Comparison of ENCODE assay signal across 8 mouse cellular contexts in the genomic region with DNA sequence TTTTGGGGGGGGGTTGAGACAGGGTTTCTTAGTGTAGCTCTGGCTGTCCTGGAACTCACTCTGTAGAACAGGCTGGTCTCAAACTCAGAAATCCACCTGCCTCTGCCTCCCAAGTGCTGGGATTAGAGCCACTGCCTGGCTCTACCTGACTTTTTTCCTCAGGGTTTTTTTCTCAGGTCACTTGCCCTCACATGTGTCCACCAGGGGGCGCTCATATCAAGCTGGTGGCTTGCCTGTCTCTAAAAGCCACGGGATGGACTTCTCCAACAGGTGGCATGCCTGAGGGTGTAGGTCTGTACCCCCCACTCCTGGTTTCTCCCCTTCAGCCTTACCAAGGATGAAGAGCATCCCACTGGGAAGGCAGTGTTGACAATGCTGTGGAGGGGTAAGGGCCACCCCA. TPM values are rescaled to one million over a fixed set of nuclear protein-coding genes. Genes with fewer than 3 reads are reported as not detected.
DNase-seq lines count a peak whose midpoint lies in the region; ATAC-seq and TF ChIP-seq lines count a peak whose summit lies in the region.

No protein-coding gene starts in this region.

- 0% methylated on average over 2 of the region's 2 CpGs for WGBS in lung, embryonic 14.5 days

- H3K4me1 ChIP-seq in lung, embryonic 14.5 days (ENCODE audit: insufficient read depth), result 0 out of 2 replicates have a peak, but pooled peaks cover 5% of the 10 kb centered on the region

- H3K27me3 ChIP-seq in lung, embryonic 14.5 days (ENCODE audit: insufficient read depth, low read length), result peaks cover 29% of the 10 kb centered on the region

- no peak overlapping the region for H3K4me3 ChIP-seq in lung, embryonic 14.5 days (ENCODE audit: low read depth, low read length)

- DNase-seq in 3T3-L1 (ENCODE audit: low read depth, low spot score), result peak; percentile 88
- peak; percentile 78 to 84 for DNase-seq in CD8-positive naive resting alpha-beta T cell, adult 2 months (ENCODE audit: low read depth in 2 of 2, low spot score in 2 of 2)
- peak; percentile 85 for DNase-seq in c-Kit-positive CD71-negative TER-119-negative erythroid progenitor cells, embryonic 14.5 days (ENCODE audit: low read depth)
- peak; percentile 80 for DNase-seq in gastrocnemius, adult 18-20 months (ENCODE audit: low spot score)
- peak; percentile 94 for DNase-seq in kidney, postnatal 10 days
- peak; percentile 90 for DNase-seq in lung, embryonic 14.5 days
- DNase-seq in right cerebral cortex, postnatal 14 days, result peak; percentile 84
- peak; percentile 91 for DNase-seq in urinary bladder, postnatal 14 days (ENCODE audit: low spot score)

- peak; percentile 92 for TF ChIP-seq CTCF in lung, embryonic 14.5 days (IDR thresholded peaks at IDR 0.05; ENCODE audit: low read depth)

- H3K36me3 ChIP-seq in lung, embryonic 14.5 days (ENCODE audit: insufficient read depth), result 0 out of 2 replicates have a peak, but pooled peaks cover 4% of the 10 kb centered on the region

- H3K27ac ChIP-seq in lung, embryonic 14.5 days (ENCODE audit: low read depth), result no peak overlapping the region

- H3K4me2 ChIP-seq in lung, embryonic 14.5 days, result no peak overlapping the region

- peaks cover 4% of the 10 kb centered on the region; the same call in 1 of the 2 replicates for H3K9me3 ChIP-seq in lung, embryonic 14.5 days (ENCODE audit: low read depth, low read length)

- no peak overlapping the region for H3K9ac ChIP-seq in lung, embryonic 14.5 days

- no peak for ATAC-seq in lung, embryonic 14.5 days (ENCODE audit: insufficient read depth)

RNA-seq across cellular contexts. Expression of gene Evpl, which starts 11.5 kb away (rescaled TPM):
- under 1 TPM; 0.02 to 0.07 TPM for total RNA-seq in gastrocnemius, adult 18-20 months (2021)
- polyA plus RNA-seq in lung, embryonic 14.5 days (2014; fragmentation: Nextera tagmentation; extraction: Ambion mirVana), result 4.4 and 4.8 TPM in 2 replicates

RNA-seq across cellular contexts. Expression of gene Acox1, which starts 27.6 kb away (rescaled TPM):
- 100 to 1,000 TPM in 1 of 2 experiments, 10 to 100 TPM in 1; 99.6 to 109 TPM for total RNA-seq in gastrocnemius, adult 18-20 months (2021)
- 21.4 and 22.1 TPM in 2 replicates for polyA plus RNA-seq in lung, embryonic 14.5 days (2014; fragmentation: Nextera tagmentation; extraction: Ambion mirVana)

RNA-seq across cellular contexts. Expression of gene Ten1, which starts 27.8 kb away (rescaled TPM):
- total RNA-seq in gastrocnemius, adult 18-20 months (2021), result 10 to 100 TPM; 16.9 to 20.4 TPM
- polyA plus RNA-seq in lung, embryonic 14.5 days (2014; fragmentation: Nextera tagmentation; extraction: Ambion mirVana), result 64.1 and 66.7 TPM in 2 replicates

RNA-seq across cellular contexts. Expression of gene Srp68, which starts 47.6 kb away (rescaled TPM):
- 10 to 100 TPM; 82.5 to 88.8 TPM for total RNA-seq in gastrocnemius, adult 18-20 months (2021)
- polyA plus RNA-seq in lung, embryonic 14.5 days (2014; fragmentation: Nextera tagmentation; extraction: Ambion mirVana), result 85.7 and 89.8 TPM in 2 replicates

RNA-seq across cellular contexts. Expression of gene Galr2, which starts 54.3 kb away (rescaled TPM):
- under 1 TPM in 1 of 2 experiments, not detected in 1; 0.19 TPM for total RNA-seq in gastrocnemius, adult 18-20 months (2021)
- polyA plus RNA-seq in lung, embryonic 14.5 days (2014; fragmentation: Nextera tagmentation; extraction: Ambion mirVana), result 0.11 TPM in 1 of 2 replicates, not detected in the other
